Mouse (Mus musculus): ENCODE measurements at regions not wholly inside any gene's neighbourhood (a gene's known extent, or its start where the extent isn't known, plus 50 kb on each side); places are given as distances from the start of the nearest gene placed in this dataset.

GRCm38 (mm10) chr7:119270826-119271420, 86.5 kb upstream of the Gpr139 start:
- ATAC-seq (replicated peaks; ENCODE audit: low FRiP score, low TSS enrichment, low read depth) = no peak
- Histone ChIP-seq H3K36me3 (ENCODE audit: control insufficient read depth, insufficient read depth, low read length) (no peaks in the 10 kb centered on the region), H3K9ac (ENCODE audit: low read length) (no peak overlapping the region), H3K4me2 (ENCODE audit: low read length) (no peak overlapping the region), H3K27me3 (replicated peaks; ENCODE audit: control insufficient read depth, insufficient read depth, low read length) (no peaks in the 10 kb centered on the region), H3K27ac (ENCODE audit: low read depth) (no peak overlapping the region), H3K4me3 (ENCODE audit: low read depth, low read length) (no peak overlapping the region), H3K9me3 (ENCODE audit: control insufficient read depth, low read length) (no peaks in the 10 kb centered on the region), H3K4me1 (replicated peaks; ENCODE audit: control insufficient read depth, insufficient read depth, low read length) (no peaks in the 10 kb centered on the region)
- no peak for DNase-seq (ENCODE audit: low spot score)
- 76% methylated on average over 8 of the region's 8 CpGs for WGBS

DNA sequence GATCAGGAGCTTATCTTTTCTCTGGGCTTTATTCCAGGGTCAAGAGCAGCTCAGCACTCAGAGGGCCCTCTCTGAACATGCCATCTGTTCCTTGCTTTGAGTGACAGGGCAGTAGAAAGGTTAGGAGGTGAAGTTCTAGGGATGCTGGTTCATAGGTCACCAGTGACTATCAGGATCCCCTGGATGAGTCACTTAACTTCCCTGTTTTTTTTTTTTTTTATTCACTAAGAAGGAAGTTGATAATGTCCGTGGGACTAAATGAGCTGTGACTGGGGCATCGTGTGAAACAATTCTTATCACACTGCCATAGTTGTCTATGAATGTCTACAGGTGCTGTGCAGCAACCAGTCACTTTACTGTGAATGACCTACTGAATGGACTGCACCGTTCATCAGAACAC, 73.8 kb upstream of the Gpr139 start:
- no peak overlapping the region for H3K9ac ChIP-seq (ENCODE audit: low read length)
- DNase-seq (ENCODE audit: low spot score) = no peak
- H3K4me3 ChIP-seq (ENCODE audit: low read depth, low read length) = no peak overlapping the region
- no peaks in the 10 kb centered on the region for H3K9me3 ChIP-seq (ENCODE audit: control insufficient read depth, low read length)
- 78% methylated on average over 3 of the region's 3 CpGs for WGBS
- H3K4me1 ChIP-seq (replicated peaks; ENCODE audit: control insufficient read depth, insufficient read depth, low read length) = no peaks in the 10 kb centered on the region
- ATAC-seq (replicated peaks; ENCODE audit: low FRiP score, low TSS enrichment, low read depth) = no peak
- H3K36me3 ChIP-seq (ENCODE audit: control insufficient read depth, insufficient read depth, low read length) = no peaks in the 10 kb centered on the region
- no peak overlapping the region for H3K4me2 ChIP-seq (ENCODE audit: low read length)
- no peaks in the 10 kb centered on the region for H3K27me3 ChIP-seq (replicated peaks; ENCODE audit: control insufficient read depth, insufficient read depth, low read length)
- H3K27ac ChIP-seq (ENCODE audit: low read depth) = no peak overlapping the region

DNA sequence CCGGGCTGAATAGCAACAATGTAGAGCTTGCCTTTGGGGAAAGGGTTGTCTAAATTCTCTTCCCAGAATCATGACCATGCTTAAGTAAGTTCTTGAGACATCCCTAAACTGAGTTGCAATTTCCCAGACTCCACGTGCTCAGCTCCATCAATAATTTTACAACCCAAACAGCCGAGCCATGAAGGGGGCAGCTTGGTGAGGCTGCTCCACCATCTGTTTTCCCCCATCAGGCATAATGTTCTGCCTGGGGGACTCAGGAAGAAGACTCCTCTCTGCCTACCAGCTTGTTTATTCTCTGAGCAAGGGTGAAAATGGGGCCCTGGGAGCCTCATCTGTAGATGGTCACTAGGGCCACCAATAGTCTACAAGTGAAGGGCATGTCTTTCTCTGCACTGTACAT, 72.5 kb upstream of the Gpr139 start:
- H3K9me3 ChIP-seq (ENCODE audit: control insufficient read depth, low read length) = no peaks in the 10 kb centered on the region
- WGBS = 81% methylated on average over 3 of the region's 3 CpGs
- no peak overlapping the region for H3K27ac ChIP-seq (ENCODE audit: low read depth)
- no peak overlapping the region for H3K9ac ChIP-seq (ENCODE audit: low read length)
- H3K4me1 ChIP-seq (replicated peaks; ENCODE audit: control insufficient read depth, insufficient read depth, low read length) = no peaks in the 10 kb centered on the region
- no peak overlapping the region for H3K4me3 ChIP-seq (ENCODE audit: low read depth, low read length)
- no peaks in the 10 kb centered on the region for H3K27me3 ChIP-seq (replicated peaks; ENCODE audit: control insufficient read depth, insufficient read depth, low read length)
- ATAC-seq (replicated peaks; ENCODE audit: low FRiP score, low TSS enrichment, low read depth) (no peak), DNase-seq (ENCODE audit: low spot score) (no peak)
- H3K36me3 ChIP-seq (ENCODE audit: control insufficient read depth, insufficient read depth, low read length) = no peaks in the 10 kb centered on the region
- H3K4me2 ChIP-seq (ENCODE audit: low read length) = no peak overlapping the region

DNA sequence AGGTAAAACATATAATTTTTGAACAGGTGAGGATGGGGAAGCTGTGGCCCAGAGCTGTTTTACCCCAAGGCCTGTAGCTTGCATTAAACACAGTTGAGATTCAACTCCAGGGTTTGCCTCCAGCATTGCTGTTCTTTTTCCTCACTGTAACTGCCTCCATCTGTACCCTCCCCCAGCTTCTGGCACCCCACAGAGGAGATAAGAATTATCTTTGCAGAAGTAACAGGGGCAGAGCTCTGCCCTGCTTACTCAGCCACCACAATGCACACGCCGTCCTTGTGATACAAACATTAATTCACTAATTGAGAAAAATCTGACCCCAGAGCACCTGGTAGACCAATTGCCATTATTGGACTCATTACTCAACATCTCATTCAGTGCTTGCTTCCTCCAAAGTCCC, 68.3 kb upstream of the Gpr139 start:
- no peaks in the 10 kb centered on the region for H3K27me3 ChIP-seq (replicated peaks; ENCODE audit: control insufficient read depth, insufficient read depth, low read length)
- DNase-seq (ENCODE audit: low spot score) = no peak
- H3K9ac ChIP-seq (ENCODE audit: low read length) = no peak overlapping the region
- no peaks in the 10 kb centered on the region for H3K9me3 ChIP-seq (ENCODE audit: control insufficient read depth, low read length)
- H3K4me2 ChIP-seq (ENCODE audit: low read length) = no peak overlapping the region
- H3K36me3 ChIP-seq (ENCODE audit: control insufficient read depth, insufficient read depth, low read length) = no peaks in the 10 kb centered on the region
- no peak overlapping the region for H3K27ac ChIP-seq (ENCODE audit: low read depth)
- H3K4me3 ChIP-seq (ENCODE audit: low read depth, low read length) = no peak overlapping the region
- H3K4me1 ChIP-seq (replicated peaks; ENCODE audit: control insufficient read depth, insufficient read depth, low read length) = no peaks in the 10 kb centered on the region
- 81% methylated on average over 2 of the region's 2 CpGs for WGBS
- no peak for ATAC-seq (replicated peaks; ENCODE audit: low FRiP score, low TSS enrichment, low read depth)

DNA sequence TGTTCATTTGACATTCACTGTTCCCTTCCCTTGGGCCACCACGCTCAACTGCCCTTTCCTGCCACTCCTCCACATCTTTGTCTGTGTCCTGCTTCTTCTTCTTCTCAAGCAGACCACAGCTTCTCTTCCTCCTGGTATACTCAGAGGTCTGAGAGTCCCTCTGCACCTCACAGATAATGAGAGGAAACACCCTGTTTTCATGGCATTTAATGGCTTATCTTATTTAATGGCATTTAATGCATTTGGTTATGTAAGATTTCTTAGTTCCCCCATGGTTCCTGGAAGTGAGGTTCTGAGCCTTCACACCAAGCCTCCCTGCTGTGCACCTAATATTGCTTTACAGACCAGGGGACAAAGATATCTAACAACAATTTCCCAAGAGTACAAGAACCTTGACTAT, 67.3 kb upstream of the Gpr139 start:
- Histone ChIP-seq H3K27ac (ENCODE audit: low read depth) (no peak overlapping the region), H3K4me1 (replicated peaks; ENCODE audit: control insufficient read depth, insufficient read depth, low read length) (no peaks in the 10 kb centered on the region), H3K9ac (ENCODE audit: low read length) (no peak overlapping the region), H3K9me3 (ENCODE audit: control insufficient read depth, low read length) (no peaks in the 10 kb centered on the region), H3K36me3 (ENCODE audit: control insufficient read depth, insufficient read depth, low read length) (no peaks in the 10 kb centered on the region), H3K4me3 (ENCODE audit: low read depth, low read length) (no peak overlapping the region), H3K4me2 (ENCODE audit: low read length) (no peak overlapping the region), H3K27me3 (replicated peaks; ENCODE audit: control insufficient read depth, insufficient read depth, low read length) (no peaks in the 10 kb centered on the region)
- 67% methylated on average over 1 of the region's 1 CpGs for WGBS
- DNase-seq (ENCODE audit: low spot score) (no peak), ATAC-seq (replicated peaks; ENCODE audit: low FRiP score, low TSS enrichment, low read depth) (no peak)

GRCm38 (mm10) chr7:119250381-119250780, 66.0 kb upstream of the Gpr139 start:
- H3K4me1 ChIP-seq (replicated peaks; ENCODE audit: control insufficient read depth, insufficient read depth, low read length) = no peaks in the 10 kb centered on the region
- ATAC-seq (replicated peaks; ENCODE audit: low FRiP score, low TSS enrichment, low read depth) = no peak
- H3K9ac ChIP-seq (ENCODE audit: low read length) = no peak overlapping the region
- no peak overlapping the region for H3K4me3 ChIP-seq (ENCODE audit: low read depth, low read length)
- no peak overlapping the region for H3K27ac ChIP-seq (ENCODE audit: low read depth)
- no peak overlapping the region for H3K4me2 ChIP-seq (ENCODE audit: low read length)
- DNase-seq (ENCODE audit: low spot score) = no peak
- no peaks in the 10 kb centered on the region for H3K36me3 ChIP-seq (ENCODE audit: control insufficient read depth, insufficient read depth, low read length)
- no peaks in the 10 kb centered on the region for H3K27me3 ChIP-seq (replicated peaks; ENCODE audit: control insufficient read depth, insufficient read depth, low read length)
- WGBS = 91% methylated on average over 3 of the region's 3 CpGs
- no peaks in the 10 kb centered on the region for H3K9me3 ChIP-seq (ENCODE audit: control insufficient read depth, low read length)

- ATAC-seq (replicated peaks; ENCODE audit: low FRiP score, low TSS enrichment, low read depth) (no peak), DNase-seq (ENCODE audit: low spot score) (no peak)
- H3K36me3 ChIP-seq (ENCODE audit: control insufficient read depth, insufficient read depth, low read length) = no peaks in the 10 kb centered on the region
- H3K4me1 ChIP-seq (replicated peaks; ENCODE audit: control insufficient read depth, insufficient read depth, low read length) = no peaks in the 10 kb centered on the region
- WGBS = 78% methylated on average over 5 of the region's 5 CpGs
- no peak overlapping the region for H3K9ac ChIP-seq (ENCODE audit: low read length)
- no peaks in the 10 kb centered on the region for H3K9me3 ChIP-seq (ENCODE audit: control insufficient read depth, low read length)
- no peak overlapping the region for H3K4me2 ChIP-seq (ENCODE audit: low read length)
- no peak overlapping the region for H3K4me3 ChIP-seq (ENCODE audit: low read depth, low read length)
- H3K27me3 ChIP-seq (replicated peaks; ENCODE audit: control insufficient read depth, insufficient read depth, low read length) = no peaks in the 10 kb centered on the region
- no peak overlapping the region for H3K27ac ChIP-seq (ENCODE audit: low read depth)
Measured at GRCm38 (mm10) chr7:119244785-119245184, 60.4 kb upstream of the Gpr139 start.

GRCm38 (mm10) chr7:119236343-119236742, 51.9 kb upstream of the Gpr139 start:
- H3K9ac ChIP-seq (ENCODE audit: low read length) = no peak overlapping the region
- no peak overlapping the region for H3K27ac ChIP-seq (ENCODE audit: low read depth)
- H3K4me3 ChIP-seq (ENCODE audit: low read depth, low read length) = no peak overlapping the region
- WGBS = 82% methylated on average over 6 of the region's 6 CpGs
- H3K36me3 ChIP-seq (ENCODE audit: control insufficient read depth, insufficient read depth, low read length) = no peaks in the 10 kb centered on the region
- DNase-seq (ENCODE audit: low spot score) (no peak), ATAC-seq (replicated peaks; ENCODE audit: low FRiP score, low TSS enrichment, low read depth) (no peak)
- H3K4me2 ChIP-seq (ENCODE audit: low read length) = no peak overlapping the region
- no peaks in the 10 kb centered on the region for H3K27me3 ChIP-seq (replicated peaks; ENCODE audit: control insufficient read depth, insufficient read depth, low read length)
- H3K4me1 ChIP-seq (replicated peaks; ENCODE audit: control insufficient read depth, insufficient read depth, low read length) = no peaks in the 10 kb centered on the region
- no peaks in the 10 kb centered on the region for H3K9me3 ChIP-seq (ENCODE audit: control insufficient read depth, low read length)

All from intestine, embryonic 14.5 days (tissue).